Mouse (Mus musculus) liver, embryonic 14.5 days (tissue): ENCODE measurements around the gene 4632433K11Rik. TPM values are rescaled to one million over a fixed set of nuclear protein-coding genes. Genes with fewer than 3 reads are reported as not detected.

Experiments used
- ATAC-seq: fragments of 200-750 bp; cut with Nextera tagmentation; 2 replicates; pipeline ENCODE4 v1.8.0; 2017; ENCODE audit warnings: moderate number of reproducible peaks, mild to moderate bottlenecking, moderate library complexity; ENCODE audit not compliant: insufficient read depth
- DNase-seq, 3 experiments: peaks; one replicate each; pipeline ENCODE4 v3.0.0-alpha.2; 2012 to 2013; ENCODE audit warnings: low read depth in 3 of 3, low spot score in 3 of 3
- H3K27ac ChIP-seq: fragments of 300-500 bp; sonication (generic); 2 replicates; pipeline ENCODE4 v1.5.1; 2014; ENCODE audit warnings: moderate library complexity, mild to moderate bottlenecking, control low read depth, inconsistent platforms
- H3K27me3 ChIP-seq: fragments of 300-500 bp; sonication (generic); 2 replicates; pipeline ENCODE4 v1.6.1; 2014; ENCODE audit warnings: mild to moderate bottlenecking, low read length, moderate library complexity; ENCODE audit not compliant: control insufficient read depth, insufficient read depth
- H3K36me3 ChIP-seq: fragments of 300-500 bp; sonication (generic); replicated peaks from 2 replicates; pipeline ENCODE4 v1.6.1; 2014; ENCODE audit warnings: low read depth; ENCODE audit not compliant: control insufficient read depth, insufficient read depth
- H3K4me1 ChIP-seq, 2 experiments: fragments of 200-500 bp in 1 of 2; fragments of 300-500 bp in 1 of 2; sonication (generic) in 1 of 2; replicated peaks; 2 replicates each; pipeline ENCODE4 v1.6.1; 2012 to 2014; ENCODE audit warnings: antibody characterized with exemption in 1 of 2, inconsistent platforms in 1 of 2, low read length in 1 of 2; ENCODE audit not compliant: control insufficient read depth in 2 of 2, insufficient read depth in 2 of 2
- H3K4me2 ChIP-seq: fragments of 300-500 bp; sonication (generic); 2 replicates; pipeline ENCODE4 v1.6.1; 2014; ENCODE audit warnings: low read depth, mild to moderate bottlenecking, control low read depth, moderate library complexity
- H3K4me3 ChIP-seq, 2 experiments: fragments of 200-500 bp in 1 of 2; fragments of 300-500 bp in 1 of 2; sonication (generic) in 1 of 2; 2 replicates each; pipeline ENCODE4 v1.5.1; 2012 to 2014; ENCODE audit warnings: low read depth in 2 of 2, low read length in 2 of 2, mild to moderate bottlenecking in 2 of 2, control low read depth in 1 of 2, inconsistent platforms in 1 of 2, moderate library complexity in 1 of 2; ENCODE audit not compliant: insufficient read depth in 1 of 2
- H3K9ac ChIP-seq: fragments of 300-500 bp; sonication (generic); replicated peaks from 2 replicates; pipeline ENCODE4 v1.6.1; 2014; ENCODE audit warnings: mild to moderate bottlenecking, control low read depth, moderate library complexity
- H3K9me3 ChIP-seq: fragments of 300-500 bp; sonication (generic); 2 replicates; pipeline ENCODE4 v1.6.1; 2016; ENCODE audit warnings: low read length, mixed read lengths; ENCODE audit not compliant: control insufficient read depth
- CTCF ChIP-seq: IDR thresholded peaks from 2 replicates; pipeline ENCODE4 v1.5.1; 2016; ENCODE audit warnings: antibody characterized with exemption, low read depth, control low read depth
- EP300 ChIP-seq: IDR thresholded peaks from 2 replicates; pipeline ENCODE4 v1.6.1; 2016; ENCODE audit warnings: antibody characterized with exemption, low read depth
- WGBS: fragments of 180-500 bp; shearing (Covaris S2); extraction: QIAGEN DNeasy Blood & Tissue Kit; methylation state at CpG from one replicate; pipeline ENCODE4 v1.1.7; 2014; ENCODE audit not compliant: insufficient replicate concordance; 5-methylcytosine and 5-hydroxymethylcytosine counted together
- polyA plus RNA-seq, 2 experiments: library from polyadenylated mRNA; depleted of rRNA in 1 of 2; stranded (reverse) in 1 of 2; unstranded in 1 of 2; fragments of >200 nt; fragmentation: Nextera tagmentation in 1 of 2; extraction: Ambion mirVana in 1 of 2; gene quantifications; 2 replicates each; pipeline versions ENCODE4 v1.2.1 to v1.2.3; 2012 to 2014

4632433K11Rik gene
- polyA plus RNA-seq, 2 experiments: not detected

- Histone ChIP-seq H3K9ac (no peak overlapping the region), H3K9me3 (no peaks in the 10 kb centered on the region; the same call in 1 of the 2 replicates), H3K27ac (peak overlapping the region; percentile 6; the same call in 1 of the 2 replicates), H3K36me3 (peaks cover 52% of the 10 kb centered on the region), H3K4me1 (peaks cover 8 to 12% of the 10 kb centered on the region in 2 experiments), H3K4me3 (peak overlapping the region; percentile 10 to 16; a peak in 2 of 4 replicates), H3K27me3 (no peaks in the 10 kb centered on the region), H3K4me2 (peak overlapping the region; percentile 82)
- DNase-seq (no peak), ATAC-seq (no peak)
- TF ChIP-seq EP300: no peak
- no peak for TF ChIP-seq CTCF
- WGBS: 80% methylated on average over 27 of the region's 27 CpGs
Observed at GRCm38 (mm10) chr7:5012681-5013513, 21.0 kb upstream of the 4632433K11Rik start.

- DNase-seq: peak; percentile 93 to 94 (median 93)
- Histone ChIP-seq H3K27me3 (no peaks in the 10 kb centered on the region), H3K27ac (peak within 1 kb of the TSS; percentile 96), H3K9ac (peak within 1 kb of the TSS; percentile 97), H3K4me2 (peak within 1 kb of the TSS; percentile 82), H3K4me3 (peak within 1 kb of the TSS; percentile 94 to 96), H3K4me1 (peaks cover 11 to 12% of the 10 kb centered on the region in 2 experiments), H3K9me3 (no peaks in the 10 kb centered on the region; the same call in 1 of the 2 replicates), H3K36me3 (peaks cover 37% of the 10 kb centered on the region)
- no peak for TF ChIP-seq CTCF
- no peak for TF ChIP-seq EP300
- under 1% methylated on average over 42 of the region's 42 CpGs for WGBS
- ATAC-seq: peak; percentile 78
Observed at GRCm38 (mm10) chr7:5014251-5015117, 19.4 kb upstream of the 4632433K11Rik start, which contains the start of the genes Zfp524 and Fiz1. Gene Zfp524 (plus strand): TSS chr7:5014415. Gene Fiz1 (minus strand): TSS chr7:5014697.

- Histone ChIP-seq H3K4me1 (peaks cover 12 to 13% of the 10 kb centered on the region in 2 experiments), H3K4me2 (peak within 1 kb of the TSS; percentile 82), H3K9ac (peak within 1 kb of the TSS; percentile 97), H3K27me3 (no peaks in the 10 kb centered on the region), H3K27ac (peak within 1 kb of the TSS; percentile 96), H3K4me3 (peak within 1 kb of the TSS; percentile 94 to 96), H3K9me3 (no peaks in the 10 kb centered on the region; the same call in 1 of the 2 replicates), H3K36me3 (peaks cover 28% of the 10 kb centered on the region)
- peak; percentile 45; the same call in 1 of the 2 replicates for TF ChIP-seq EP300
- TF ChIP-seq CTCF: no peak
- DNase-seq (peak; percentile 82 to 91 (median 84)), ATAC-seq (peak; percentile 76)
- WGBS: under 1% methylated on average over 71 of the region's 76 CpGs
Observed at GRCm38 (mm10) chr7:5015118-5016001, 18.6 kb upstream of the 4632433K11Rik start, which contains the start of gene Gm44973. Gene Gm44973 (plus strand): TSS chr7:5015496.

- Histone ChIP-seq H3K4me2 (peak overlapping the region; percentile 82), H3K9ac (peak overlapping the region; percentile 97), H3K4me1 (peaks cover 13% of the 10 kb centered on the region in 2 experiments), H3K36me3 (peaks cover 21% of the 10 kb centered on the region), H3K27ac (peak overlapping the region; percentile 96), H3K27me3 (no peaks in the 10 kb centered on the region), H3K4me3 (peak overlapping the region; percentile 94 to 96), H3K9me3 (no peaks in the 10 kb centered on the region; the same call in 1 of the 2 replicates)
- WGBS: 37% methylated on average over 3 of the region's 3 CpGs
- no peak for ATAC-seq
- TF ChIP-seq CTCF: no peak
- TF ChIP-seq EP300: no peak
- no peak for DNase-seq
Observed at GRCm38 (mm10) chr7:5016057-5016456, 17.9 kb upstream of the 4632433K11Rik start.
